Mouse (Mus musculus) CH12.LX (cell line): ENCODE results near the gene Tti1. TPM values are rescaled to one million over a fixed set of nuclear protein-coding genes. Genes with fewer than 3 reads are reported as not detected.
"Not testable (repeated sequence)": the region's sequence is repeated elsewhere in the genome, so short reads cannot be mapped to it uniquely, and the experiment has no call there.

Experiments
- DNase-seq: peaks from one replicate; pipeline ENCODE4 v3.0.0-alpha.2; 2013; ENCODE audit errors: extremely low read depth
- H3K27ac ChIP-seq: 2 replicates; pipeline ENCODE4 v1.5.1; 2012; ENCODE audit warnings: low read depth, mild to moderate bottlenecking, control low read depth, moderate library complexity; ENCODE audit not compliant: insufficient read depth
- H3K27me3 ChIP-seq: replicated peaks from 2 replicates; pipeline ENCODE3; 2012; ENCODE audit warnings: inconsistent platforms
- H3K36me3 ChIP-seq, 2 experiments: replicated peaks in 1 of 2; 2 replicates each; pipeline versions ENCODE3 to v1.6.1; 2012; ENCODE audit warnings: inconsistent platforms in 1 of 2, low read length in 1 of 2, mild to moderate bottlenecking in 1 of 2, mixed read lengths in 1 of 2, moderate library complexity in 1 of 2; ENCODE audit not compliant: control insufficient read depth in 1 of 2, insufficient read depth in 1 of 2
- H3K4me1 ChIP-seq, 2 experiments: 2 replicates each; pipeline ENCODE4 v1.6.1; 2012; ENCODE audit warnings: inconsistent platforms in 1 of 2, moderate library complexity in 1 of 2; ENCODE audit not compliant: insufficient read depth in 2 of 2, control insufficient read depth in 1 of 2
- H3K4me2 ChIP-seq: 2 replicates; pipeline ENCODE4 v1.6.1; 2012; ENCODE audit warnings: low read depth, mild to moderate bottlenecking, control low read depth; ENCODE audit not compliant: poor library complexity, insufficient read depth, severe bottlenecking
- H3K4me3 ChIP-seq, 3 experiments: fragments of 150-350 bp in 1 of 3; sonication (generic) in 1 of 3; replicated peaks in 1 of 3; 2 replicates each; pipeline versions ENCODE3 to v1.5.1; 2011 to 2012; ENCODE audit warnings: low read depth in 2 of 3, low read length in 2 of 3, mild to moderate bottlenecking in 2 of 3, moderate library complexity in 2 of 3, control low read depth in 1 of 3, improper control_type of control experiment in 1 of 3, inconsistent platforms in 1 of 3, mixed read lengths in 1 of 3; ENCODE audit not compliant: poor library complexity in 1 of 3
- H3K79me2 ChIP-seq: replicated peaks from 2 replicates; pipeline ENCODE4 v1.6.1; 2012; ENCODE audit warnings: mild to moderate bottlenecking, moderate library complexity; ENCODE audit not compliant: control insufficient read depth, poor library complexity, insufficient read depth, severe bottlenecking; ENCODE audit errors: extremely low read depth
- H3K9ac ChIP-seq: 2 replicates; pipeline ENCODE4 v1.6.1; 2012; ENCODE audit warnings: low read depth, mild to moderate bottlenecking, control low read depth, moderate library complexity; ENCODE audit not compliant: insufficient read depth
- H3K9me3 ChIP-seq: replicated peaks from 2 replicates; pipeline ENCODE3; 2012; ENCODE audit warnings: low read length, inconsistent platforms, mixed read lengths
- BHLHE40 ChIP-seq: IDR thresholded peaks from 2 replicates; pipeline ENCODE4 v1.6.1; 2011; ENCODE audit warnings: mild to moderate bottlenecking, low read depth, low read length, improper control_type of control experiment
- CHD1 ChIP-seq: IDR thresholded peaks from 2 replicates; pipeline ENCODE4 v1.6.1; 2012; ENCODE audit warnings: low read depth, low read length, improper control_type of control experiment, inconsistent platforms
- CTCF ChIP-seq, 2 experiments: IDR thresholded peaks in 1 of 2; conservative IDR thresholded peaks in 1 of 2; 2 replicates each; pipeline ENCODE4 v1.5.1; 2011 to 2012; ENCODE audit warnings: low read depth in 2 of 2, low read length in 2 of 2, improper control_type of control experiment in 1 of 2, inconsistent platforms in 1 of 2, mild to moderate bottlenecking in 1 of 2, moderate library complexity in 1 of 2
- GABPA ChIP-seq: IDR thresholded peaks from 2 replicates; pipeline ENCODE4 v1.6.1; 2012; ENCODE audit warnings: low read depth, low read length, improper control_type of control experiment, inconsistent platforms; ENCODE audit not compliant: insufficient replicate concordance
- HCFC1 ChIP-seq: IDR thresholded peaks from 2 replicates; pipeline ENCODE4 v1.6.1; 2012; ENCODE audit warnings: low read depth, mild to moderate bottlenecking, inconsistent platforms, low read length, improper control_type of control experiment
- IRF4 ChIP-seq: IDR thresholded peaks from 2 replicates; pipeline ENCODE4 v1.6.1; 2014; ENCODE audit warnings: low read depth, mild to moderate bottlenecking, inconsistent platforms, low read length, improper control_type of control experiment
- JUN ChIP-seq: IDR thresholded peaks from 2 replicates; pipeline ENCODE4 v1.6.1; 2011; ENCODE audit warnings: low read depth, mild to moderate bottlenecking, low read length, improper control_type of control experiment, moderate library complexity; ENCODE audit not compliant: insufficient read depth
- JUND ChIP-seq: conservative IDR thresholded peaks from 2 replicates; pipeline ENCODE4 v1.6.1; 2011; ENCODE audit warnings: low read depth, low read length, improper control_type of control experiment
- MAX ChIP-seq: IDR thresholded peaks from 2 replicates; pipeline ENCODE4 v1.6.1; 2011; ENCODE audit warnings: low read length, improper control_type of control experiment
- MYC ChIP-seq: IDR thresholded peaks from 2 replicates; pipeline ENCODE4 v1.6.1; 2011; ENCODE audit warnings: low read depth, mild to moderate bottlenecking, improper control_type of control experiment, low read length
- NELFE ChIP-seq: IDR thresholded peaks from 2 replicates; pipeline ENCODE4 v1.6.1; 2011; ENCODE audit warnings: low read depth, low read length, improper control_type of control experiment
- PAX5 ChIP-seq: IDR thresholded peaks from 2 replicates; pipeline ENCODE4 v1.6.1; 2012; ENCODE audit warnings: low read length, inconsistent platforms, mixed read lengths
- POLR2A ChIP-seq: IDR thresholded peaks from 2 replicates; pipeline ENCODE4 v1.6.1; 2011; ENCODE audit warnings: low read depth, mild to moderate bottlenecking, improper control_type of control experiment, low read length
- RAD21 ChIP-seq: IDR thresholded peaks from 2 replicates; pipeline ENCODE4 v1.6.1; 2011; ENCODE audit warnings: low read depth, mild to moderate bottlenecking, low read length, improper control_type of control experiment, moderate library complexity
- SIN3A ChIP-seq: IDR thresholded peaks from 2 replicates; pipeline ENCODE4 v1.6.1; 2012; ENCODE audit warnings: low read length, improper control_type of control experiment, inconsistent platforms
- SMC3 ChIP-seq: IDR thresholded peaks from 2 replicates; pipeline ENCODE4 v1.6.1; 2011; ENCODE audit warnings: low read depth, low read length, improper control_type of control experiment
- TBP ChIP-seq: conservative IDR thresholded peaks from 2 replicates; pipeline ENCODE4 v1.6.1; 2011; ENCODE audit warnings: low read depth, low read length, improper control_type of control experiment
- ZMIZ1 ChIP-seq: IDR thresholded peaks from 2 replicates; pipeline ENCODE4 v1.6.1; 2012; ENCODE audit warnings: low read depth, mild to moderate bottlenecking, inconsistent platforms, low read length, improper control_type of control experiment
- dilution Hi-C: fragments of 300-500 bp; cut with MboI; formaldehyde crosslinking; loops from 2 replicates; pipeline ENCODE4 v1.14.3; 2020; ENCODE audit warnings: low sequenced_read_pairs; ENCODE audit not compliant: extremely low pct_unique_long_range_greater_than_20kb, extremely low pct_ligation_motif_present
- in situ Hi-C: fragments of 300-500 bp; cut with MboI; formaldehyde crosslinking; loops from 3 replicates; pipeline ENCODE4 v1.14.3; 2019; ENCODE audit warnings: low sequenced_read_pairs, low pct_ligation_motif_present, low pct_unique_long_range_greater_than_20kb, mixed read lengths
- polyA plus RNA-seq: library from polyadenylated mRNA; unstranded; fragments of >175 nt; gene quantifications from 2 replicates; pipeline ENCODE4 v1.2.1, GENCODE M21; 2012; ENCODE audit warnings: low read depth; ENCODE audit not compliant: insufficient read length
- total RNA-seq, 2 experiments: library from RNA; depleted of rRNA; stranded (reverse); fragments of 300-350 nt in 1 of 2; fragments of >200 nt in 1 of 2; gene quantifications; 2 replicates each; pipeline ENCODE4 v1.2.3; 2012 to 2014

The Tti1 gene
- total and polyA plus RNA-seq, 3 experiments, result 19.7 to 27.2 (median 19.8) TPM

DNA sequence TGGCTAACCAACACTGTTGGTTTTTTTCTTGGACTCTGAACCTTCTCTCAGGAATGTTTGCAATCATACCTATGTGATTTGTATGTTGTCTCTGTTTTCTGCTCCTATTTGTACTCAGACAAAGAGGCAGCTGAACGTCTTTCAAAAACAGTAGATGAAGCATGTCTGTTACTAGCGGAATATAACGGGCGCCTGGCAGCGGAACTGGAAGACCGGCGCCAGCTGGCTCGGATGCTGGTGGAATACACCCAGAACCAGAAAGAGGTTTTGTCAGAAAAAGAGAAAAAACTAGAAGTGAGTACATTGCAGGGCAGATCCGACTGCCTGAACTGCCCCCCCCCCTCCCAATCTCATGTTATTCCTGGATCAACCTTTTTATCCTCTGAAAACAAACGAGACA is 30.3 kb upstream of the Tti1 start:
- H3K4me1 ChIP-seq, result peaks cover 0 to 25% of the 10 kb centered on the region in 2 experiments; a peak in 2 of 4 replicates
- DNase-seq, result no peak
- no peak for TF ChIP-seq CTCF (conservative IDR thresholded peaks at IDR 0.05 in 1 of 2, IDR thresholded peaks at IDR 0.05 in 1 of 2; ENCODE audit: low read depth in 2 of 2, low read length in 2 of 2)
- TF ChIP-seq POLR2A, result no peak
- no peak for TF ChIP-seq BHLHE40
- TF ChIP-seq PAX5, result no peak
- TF ChIP-seq JUND, result no peak
- TF ChIP-seq RAD21, result no peak
- no peak for TF ChIP-seq MAX
- no peak for TF ChIP-seq GABPA
- TF ChIP-seq TBP, result no peak
- no peak for TF ChIP-seq MYC
- TF ChIP-seq ZMIZ1, result no peak
- TF ChIP-seq JUN, result no peak
- H3K27me3 ChIP-seq, result no peaks in the 10 kb centered on the region
- no peak overlapping the region for H3K9ac ChIP-seq
- no peak overlapping the region for H3K27ac ChIP-seq
- peaks cover 43 to 84% of the 10 kb centered on the region in 2 experiments for H3K36me3 ChIP-seq
- no peaks in the 10 kb centered on the region for H3K79me2 ChIP-seq
- dilution Hi-C loops (no loop called here), in situ Hi-C loops (loop anchor here (10.0 kb wide), 1 partner anchor 146 kb away; no protein-coding TSS in a partner anchor)
- no peak overlapping the region for H3K4me3 ChIP-seq
- no peak overlapping the region for H3K4me2 ChIP-seq
- H3K9me3 ChIP-seq, result no peaks in the 10 kb centered on the region

GRCm38 (mm10) chr2:158057030-158057429 is 28.8 kb upstream of the Tti1 start:
- no peak for TF ChIP-seq PAX5
- TF ChIP-seq NELFE, result no peak
- TF ChIP-seq SIN3A, result no peak
- no peak for TF ChIP-seq POLR2A
- no peak for TF ChIP-seq SMC3
- no peak for TF ChIP-seq IRF4
- TF ChIP-seq MYC, result no peak
- no peak for TF ChIP-seq BHLHE40
- no peak for TF ChIP-seq CHD1
- no peak for TF ChIP-seq GABPA
- no peak for TF ChIP-seq HCFC1
- TF ChIP-seq, all 38 proteins: peak for 0
- Histone ChIP-seq H3K27ac (no peak overlapping the region), H3K9ac (no peak overlapping the region), H3K4me3 (no peak overlapping the region), H3K27me3 (no peaks in the 10 kb centered on the region), H3K4me2 (no peak overlapping the region), H3K4me1 (peaks cover 0 to 24% of the 10 kb centered on the region in 2 experiments; a peak in 2 of 4 replicates), H3K9me3 (no peaks in the 10 kb centered on the region), H3K36me3 (peaks cover 45 to 74% of the 10 kb centered on the region in 2 experiments), H3K79me2 (no peaks in the 10 kb centered on the region)
- dilution Hi-C loops (no loop called here), in situ Hi-C loops (loop anchor here (10.0 kb wide), 1 partner anchor 148 kb away; no protein-coding TSS in a partner anchor)
- DNase-seq, result no peak

DNA sequence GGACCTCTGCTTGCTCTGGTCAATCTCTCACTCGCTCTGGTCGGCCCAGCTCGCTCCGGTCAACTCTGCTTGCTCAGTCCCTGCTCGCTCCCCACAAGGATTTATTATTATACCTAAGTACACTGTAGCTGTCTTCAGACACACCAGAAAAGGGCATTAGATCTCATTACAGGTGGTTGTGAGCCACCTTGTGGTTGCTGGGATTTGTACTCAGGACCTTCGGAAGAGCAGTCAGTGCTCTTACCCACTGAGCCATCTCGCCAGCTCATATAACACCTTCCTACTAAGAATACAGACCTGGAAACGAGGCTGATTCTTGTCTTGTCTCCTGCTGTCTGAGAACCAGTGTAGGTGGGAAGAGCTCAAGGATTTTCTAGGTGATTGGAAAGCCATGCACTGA is 27.1 kb upstream of the Tti1 start:
- in situ Hi-C loops, result loop anchor here (10.0 kb wide), 1 partner anchor 149 kb away; no protein-coding TSS in a partner anchor
- H3K27ac ChIP-seq, H3K9ac ChIP-seq, H3K4me3 ChIP-seq, dilution Hi-C loops, H3K79me2 ChIP-seq, H3K27me3 ChIP-seq, H3K9me3 ChIP-seq, DNase-seq, H3K4me2 ChIP-seq: not testable (repeated sequence)
- peaks cover 40 to 66% of the 10 kb centered on the region in 2 experiments for H3K36me3 ChIP-seq
- H3K4me1 ChIP-seq, result peaks cover 0 to 20% of the 10 kb centered on the region in 2 experiments; a peak in 2 of 4 replicates
